Comparison of ENCODE assay signal across 9 mouse cellular contexts in genomic region chr9:119970763-119971656, GRCm38 (mm10). TPM values are rescaled to one million over a fixed set of nuclear protein-coding genes. Genes with fewer than 3 reads are reported as not detected.
A peak's percentile ranks its signal among the peaks of the same experiment; 100 is the strongest.
DNase-seq lines count a peak whose midpoint lies in the region; ATAC-seq and TF ChIP-seq lines count a peak whose summit lies in the region.
"Had no signal": no experiment of that assay in that cellular context is flagged by ENCODE, and none has a peak within 500 bp of the region (broad histone marks: within the 10 kb centered on the region; RNA-seq: fewer than 3 reads in every experiment).

No protein-coding gene starts in this region.

- peak overlapping the region; percentile 66 for H3K27ac ChIP-seq in embryonic facial prominence, embryonic 15.5 days (replicated peaks)
- H3K27ac ChIP-seq in kidney, postnatal 0 days = peak overlapping the region; percentile 54; the same call in 1 of the 2 replicates
- H3K27ac ChIP-seq: macrophage had no signal

- H3K9ac ChIP-seq in embryonic facial prominence, embryonic 15.5 days = no peak overlapping the region
- no peak overlapping the region for H3K9ac ChIP-seq in kidney, postnatal 0 days (ENCODE audit: low read depth, low read length)

- peak; percentile 46 for DNase-seq in layer of hippocampus, adult 9-11 months
- no peak for DNase-seq in layer of hippocampus, adult 9-10 months (ENCODE audit: low spot score)
- DNase-seq in adipocyte (ENCODE audit: low spot score) = peak; percentile 78
- DNase-seq in kidney, postnatal 0 days (ENCODE audit: low spot score) = no peak
- peak; percentile 51 to 56 for DNase-seq in right cerebral cortex, adult 2 months (ENCODE audit: low spot score in 2 of 2)
- no peak for DNase-seq in spleen, postnatal 14 days (ENCODE audit: low spot score in 2 of 2)
- DNase-seq in T-cell, adult 2 months (ENCODE audit: low spot score) = no peak

- WGBS in embryonic facial prominence, embryonic 15.5 days = 63% methylated on average over 7 of the region's 7 CpGs
- 66% methylated on average over 7 of the region's 7 CpGs for WGBS in kidney, postnatal 0 days

- peaks cover 24% of the 10 kb centered on the region for H3K36me3 ChIP-seq in embryonic facial prominence, embryonic 15.5 days
- H3K36me3 ChIP-seq in kidney, postnatal 0 days (ENCODE audit: insufficient read depth, low read length) = peaks cover 34% of the 10 kb centered on the region

- ATAC-seq in embryonic facial prominence, embryonic 15.5 days (ENCODE audit: insufficient number of reproducible peaks, low FRiP score, low TSS enrichment, low read depth) = no peak
- ATAC-seq in kidney, postnatal 0 days (replicated peaks; ENCODE audit: low FRiP score, low read depth) = peak; percentile 7; the same call in 1 of the 2 replicates

- H3K27me3 ChIP-seq in embryonic facial prominence, embryonic 15.5 days = no peaks in the 10 kb centered on the region
- no peaks in the 10 kb centered on the region for H3K27me3 ChIP-seq in kidney, postnatal 0 days (ENCODE audit: insufficient read depth, low read length)

- H3K4me3 ChIP-seq in embryonic facial prominence, embryonic 15.5 days (replicated peaks) = no peak overlapping the region
- H3K4me3 ChIP-seq in kidney, postnatal 0 days (replicated peaks; ENCODE audit: low read depth, low read length) = no peak overlapping the region

- no peaks in the 10 kb centered on the region for H3K9me3 ChIP-seq in embryonic facial prominence, embryonic 15.5 days (replicated peaks)
- H3K9me3 ChIP-seq in kidney, postnatal 0 days (replicated peaks; ENCODE audit: low read length) = no peaks in the 10 kb centered on the region

- peaks cover 16% of the 10 kb centered on the region for H3K4me1 ChIP-seq in embryonic facial prominence, embryonic 15.5 days
- H3K4me1 ChIP-seq in kidney, postnatal 0 days (replicated peaks; ENCODE audit: insufficient read depth, low read length) = peaks cover 5% of the 10 kb centered on the region; the same call in 1 of the 2 replicates

- TF ChIP-seq CTCF in kidney, postnatal 0 days (IDR thresholded peaks at IDR 0.05; ENCODE audit: low read depth) = no peak

- H3K4me2 ChIP-seq in embryonic facial prominence, embryonic 15.5 days (replicated peaks) = no peak overlapping the region
- H3K4me2 ChIP-seq in kidney, postnatal 0 days (ENCODE audit: low read length) = no peak overlapping the region

RNA-seq across cellular contexts. Expression of gene Csrnp1, which starts 13.4 kb away (rescaled TPM):
- 5.7 and 6.7 TPM in 2 replicates for polyA plus RNA-seq in embryonic facial prominence, embryonic 15.5 days (2015; fragmentation: Nextera tagmentation; extraction: Ambion mirVana)
- 4.8 and 7.8 TPM in 2 replicates for polyA plus RNA-seq in kidney, postnatal 0 days (2015; fragmentation: Nextera tagmentation; extraction: Ambion mirVana)

RNA-seq across cellular contexts. Expression of gene Ttc21a, which starts 33.6 kb away (rescaled TPM):
- polyA plus RNA-seq in embryonic facial prominence, embryonic 15.5 days (2015; fragmentation: Nextera tagmentation; extraction: Ambion mirVana) = 1.5 and 2.6 TPM in 2 replicates
- polyA plus RNA-seq in kidney, postnatal 0 days (2015; fragmentation: Nextera tagmentation; extraction: Ambion mirVana) = 0.03 and 0.06 TPM in 2 replicates

RNA-seq across cellular contexts. Expression of gene Gorasp1, which starts 33.6 kb away (rescaled TPM):
- 32.5 and 32.6 TPM in 2 replicates for polyA plus RNA-seq in embryonic facial prominence, embryonic 15.5 days (2015; fragmentation: Nextera tagmentation; extraction: Ambion mirVana)
- 18.3 and 19.1 TPM in 2 replicates for polyA plus RNA-seq in kidney, postnatal 0 days (2015; fragmentation: Nextera tagmentation; extraction: Ambion mirVana)

RNA-seq across cellular contexts. Expression of gene Xirp1, which starts 52.4 kb away (rescaled TPM):
- polyA plus RNA-seq in embryonic facial prominence, embryonic 15.5 days (2015; fragmentation: Nextera tagmentation; extraction: Ambion mirVana) = 2.6 and 3.6 TPM in 2 replicates
- 0.04 and 0.16 TPM in 2 replicates for polyA plus RNA-seq in kidney, postnatal 0 days (2015; fragmentation: Nextera tagmentation; extraction: Ambion mirVana)
- polyA plus RNA-seq: macrophage had no signal

Comparison
In these comparisons a context has a peak if more than half of its experiments do, and no peak if none do; other contexts are left out.
1. DNase-seq: peak in layer of hippocampus, adult 9-11 months (single experiment), adipocyte (single experiment) and right cerebral cortex, adult 2 months (2 of 2); none in layer of hippocampus, adult 9-10 months (single experiment), kidney, postnatal 0 days (single experiment), spleen, postnatal 14 days (0 of 2) and T-cell, adult 2 months (single experiment).